Mouse (Mus musculus) heart, embryonic 12.5 days (tissue): ENCODE data around the gene Hpcal1. TPM values are rescaled to one million over a fixed set of nuclear protein-coding genes. Genes with fewer than 3 reads are reported as not detected.

Experiments
- ATAC-seq: fragments of 200-750 bp; cut with Nextera tagmentation; 2 replicates; pipeline ENCODE4 v1.8.0; 2017; ENCODE audit warnings: moderate TSS enrichment, moderate library complexity; ENCODE audit not compliant: insufficient number of reproducible peaks, low FRiP score
- H3K27ac ChIP-seq: fragments of 300-500 bp; sonication (generic); 2 replicates; pipeline ENCODE4 v1.5.1; 2016; ENCODE audit warnings: mild to moderate bottlenecking, moderate library complexity; ENCODE audit not compliant: poor library complexity, severe bottlenecking
- H3K27me3 ChIP-seq: fragments of 300-500 bp; sonication (generic); replicated peaks from 2 replicates; pipeline ENCODE4 v1.6.1; 2016; ENCODE audit warnings: mild to moderate bottlenecking, moderate library complexity
- H3K36me3 ChIP-seq: fragments of 300-500 bp; sonication (generic); 2 replicates; pipeline ENCODE4 v1.6.1; 2016; ENCODE audit warnings: mild to moderate bottlenecking, moderate library complexity
- H3K4me1 ChIP-seq: fragments of 300-500 bp; sonication (generic); replicated peaks from 2 replicates; pipeline ENCODE4 v1.6.1; 2016; ENCODE audit warnings: mild to moderate bottlenecking
- H3K4me2 ChIP-seq: fragments of 300-500 bp; sonication (generic); 2 replicates; pipeline ENCODE4 v1.6.1; 2016; ENCODE audit warnings: mild to moderate bottlenecking, moderate library complexity
- H3K4me3 ChIP-seq: fragments of 300-500 bp; sonication (generic); 2 replicates; pipeline ENCODE4 v1.5.1; 2016; ENCODE audit warnings: mild to moderate bottlenecking
- H3K9ac ChIP-seq: fragments of 300-500 bp; sonication (generic); 2 replicates; pipeline ENCODE4 v1.6.1; 2016; ENCODE audit warnings: mild to moderate bottlenecking, moderate library complexity
- H3K9me3 ChIP-seq: fragments of 300-500 bp; sonication (generic); replicated peaks from 2 replicates; pipeline ENCODE4 v1.6.1; 2016; ENCODE audit warnings: mild to moderate bottlenecking, moderate library complexity
- WGBS: fragments of 180-500 bp; shearing (Covaris S2); methylation state at CpG from one replicate; pipeline ENCODE4 v1.1.7; 2016; 5-methylcytosine and 5-hydroxymethylcytosine counted together
- polyA plus RNA-seq: library from polyadenylated mRNA; unstranded; fragments of >200 nt; fragmentation: Nextera tagmentation; extraction: Ambion mirVana; gene quantifications from 2 replicates; pipeline ENCODE4 v1.2.1, GENCODE M21; 2016

Hpcal1 gene
- polyA plus RNA-seq, 1 experiment from 2014 or later = 19.9 TPM

GRCm38 (mm10) chr12:17701795-17702194 is 11.1 kb downstream of the Hpcal1 start:
- no peaks in the 10 kb centered on the region for H3K36me3 ChIP-seq
- H3K4me2 ChIP-seq = no peak overlapping the region
- H3K9me3 ChIP-seq = no peaks in the 10 kb centered on the region
- no peak for ATAC-seq
- no peak overlapping the region for H3K27ac ChIP-seq
- no peak overlapping the region for H3K4me3 ChIP-seq
- 67% methylated on average over 2 of the region's 2 CpGs for WGBS
- no peaks in the 10 kb centered on the region for H3K27me3 ChIP-seq
- H3K4me1 ChIP-seq = peaks cover 14% of the 10 kb centered on the region
- H3K9ac ChIP-seq = no peak overlapping the region

GRCm38 (mm10) chr12:17702257-17702943 is 11.7 kb downstream of the Hpcal1 start:
- H3K4me2 ChIP-seq = no peak overlapping the region
- no peak overlapping the region for H3K4me3 ChIP-seq
- H3K27ac ChIP-seq = no peak overlapping the region
- peaks cover 11% of the 10 kb centered on the region; the same call in 1 of the 2 replicates for H3K4me1 ChIP-seq
- H3K27me3 ChIP-seq = no peaks in the 10 kb centered on the region
- ATAC-seq = no peak
- WGBS = 65% methylated on average over 9 of the region's 9 CpGs
- no peaks in the 10 kb centered on the region for H3K9me3 ChIP-seq
- H3K9ac ChIP-seq = no peak overlapping the region
- H3K36me3 ChIP-seq = no peaks in the 10 kb centered on the region

- H3K4me1 ChIP-seq = peaks cover 11% of the 10 kb centered on the region; the same call in 1 of the 2 replicates
- 46% methylated on average over 6 of the region's 6 CpGs for WGBS
- no peak overlapping the region for H3K9ac ChIP-seq
- H3K27me3 ChIP-seq = no peaks in the 10 kb centered on the region
- H3K9me3 ChIP-seq = no peaks in the 10 kb centered on the region
- H3K4me2 ChIP-seq = no peak overlapping the region
- ATAC-seq = no peak
- no peak overlapping the region for H3K4me3 ChIP-seq
- H3K27ac ChIP-seq = no peak overlapping the region
- H3K36me3 ChIP-seq = no peaks in the 10 kb centered on the region
Observed at GRCm38 (mm10) chr12:17702944-17703335, 12.3 kb downstream of the Hpcal1 start.

GRCm38 (mm10) chr12:17703866-17704265 is 13.2 kb downstream of the Hpcal1 start:
- WGBS = 87% methylated on average over 3 of the region's 3 CpGs
- Histone ChIP-seq H3K4me2 (no peak overlapping the region), H3K4me1 (peaks cover 10% of the 10 kb centered on the region; the same call in 1 of the 2 replicates), H3K36me3 (no peaks in the 10 kb centered on the region), H3K9ac (no peak overlapping the region), H3K27ac (no peak overlapping the region), H3K4me3 (no peak overlapping the region), H3K9me3 (no peaks in the 10 kb centered on the region), H3K27me3 (no peaks in the 10 kb centered on the region)
- no peak for ATAC-seq

GRCm38 (mm10) chr12:17707472-17707871 is 16.8 kb downstream of the Hpcal1 start:
- ATAC-seq = no peak
- peaks cover 29% of the 10 kb centered on the region for H3K4me1 ChIP-seq
- no peak overlapping the region for H3K9ac ChIP-seq
- no peaks in the 10 kb centered on the region for H3K36me3 ChIP-seq
- H3K27me3 ChIP-seq = no peaks in the 10 kb centered on the region
- no peak overlapping the region for H3K4me3 ChIP-seq
- no peak overlapping the region for H3K27ac ChIP-seq
- no peak overlapping the region for H3K4me2 ChIP-seq
- no peaks in the 10 kb centered on the region for H3K9me3 ChIP-seq

GRCm38 (mm10) chr12:17709451-17709850 is 18.8 kb downstream of the Hpcal1 start:
- Histone ChIP-seq H3K27me3 (no peaks in the 10 kb centered on the region), H3K4me2 (no peak overlapping the region), H3K4me3 (no peak overlapping the region), H3K9ac (no peak overlapping the region), H3K36me3 (no peaks in the 10 kb centered on the region), H3K27ac (no peak overlapping the region), H3K4me1 (peaks cover 27% of the 10 kb centered on the region), H3K9me3 (no peaks in the 10 kb centered on the region)
- ATAC-seq = no peak
- 48% methylated on average over 4 of the region's 4 CpGs for WGBS

- H3K4me1 ChIP-seq = peaks cover 28% of the 10 kb centered on the region
- 68% methylated on average over 17 of the region's 17 CpGs for WGBS
- H3K27ac ChIP-seq = no peak overlapping the region
- no peak overlapping the region for H3K4me2 ChIP-seq
- no peaks in the 10 kb centered on the region for H3K27me3 ChIP-seq
- H3K36me3 ChIP-seq = no peaks in the 10 kb centered on the region
- no peak overlapping the region for H3K4me3 ChIP-seq
- no peak for ATAC-seq
- no peak overlapping the region for H3K9ac ChIP-seq
- H3K9me3 ChIP-seq = no peaks in the 10 kb centered on the region
Observed at GRCm38 (mm10) chr12:17709926-17710746, 19.5 kb downstream of the Hpcal1 start.

GRCm38 (mm10) chr12:17710747-17711092 is 20.1 kb downstream of the Hpcal1 start:
- no peak for ATAC-seq
- no peak overlapping the region for H3K27ac ChIP-seq
- H3K4me1 ChIP-seq = peaks cover 30% of the 10 kb centered on the region
- no peaks in the 10 kb centered on the region for H3K36me3 ChIP-seq
- H3K9me3 ChIP-seq = no peaks in the 10 kb centered on the region
- H3K4me3 ChIP-seq = no peak overlapping the region
- no peak overlapping the region for H3K9ac ChIP-seq
- no peak overlapping the region for H3K4me2 ChIP-seq
- H3K27me3 ChIP-seq = no peaks in the 10 kb centered on the region
- WGBS = 39% methylated on average over 3 of the region's 3 CpGs

GRCm38 (mm10) chr12:17711731-17712388 is 21.2 kb downstream of the Hpcal1 start:
- no peak overlapping the region for H3K4me3 ChIP-seq
- no peak overlapping the region for H3K27ac ChIP-seq
- H3K9ac ChIP-seq = no peak overlapping the region
- no peak overlapping the region for H3K4me2 ChIP-seq
- ATAC-seq = no peak
- no peaks in the 10 kb centered on the region for H3K9me3 ChIP-seq
- no peaks in the 10 kb centered on the region for H3K36me3 ChIP-seq
- H3K4me1 ChIP-seq = peaks cover 30% of the 10 kb centered on the region
- H3K27me3 ChIP-seq = no peaks in the 10 kb centered on the region
- 54% methylated on average over 6 of the region's 6 CpGs for WGBS

- no peak overlapping the region for H3K4me3 ChIP-seq
- H3K9ac ChIP-seq = no peak overlapping the region
- no peaks in the 10 kb centered on the region for H3K36me3 ChIP-seq
- peaks cover 27% of the 10 kb centered on the region for H3K4me1 ChIP-seq
- no peak for ATAC-seq
- H3K27ac ChIP-seq = no peak overlapping the region
- H3K27me3 ChIP-seq = no peaks in the 10 kb centered on the region
- 47% methylated on average over 1 of the region's 1 CpGs for WGBS
- H3K9me3 ChIP-seq = no peaks in the 10 kb centered on the region
- H3K4me2 ChIP-seq = no peak overlapping the region
Observed at GRCm38 (mm10) chr12:17712571-17712970, 21.9 kb downstream of the Hpcal1 start.

- Histone ChIP-seq H3K9ac (no peak overlapping the region), H3K27me3 (no peaks in the 10 kb centered on the region), H3K4me1 (peaks cover 24% of the 10 kb centered on the region), H3K36me3 (no peaks in the 10 kb centered on the region), H3K4me2 (no peak overlapping the region), H3K9me3 (no peaks in the 10 kb centered on the region), H3K4me3 (no peak overlapping the region), H3K27ac (no peak overlapping the region)
- ATAC-seq = no peak
- 86% methylated on average over 4 of the region's 4 CpGs for WGBS
Observed at GRCm38 (mm10) chr12:17715720-17716478, 25.2 kb downstream of the Hpcal1 start.
